Mouse (Mus musculus): Measurements from ENCODE around the gene Nos1ap. TPM values are rescaled to one million over a fixed set of nuclear protein-coding genes. Genes with fewer than 3 reads are reported as not detected.
A peak's percentile ranks its signal among the peaks of the same experiment; 100 is the strongest.

Gene Nos1ap
- polyA plus RNA-seq, 1 experiment, result 3.5 TPM

DNA sequence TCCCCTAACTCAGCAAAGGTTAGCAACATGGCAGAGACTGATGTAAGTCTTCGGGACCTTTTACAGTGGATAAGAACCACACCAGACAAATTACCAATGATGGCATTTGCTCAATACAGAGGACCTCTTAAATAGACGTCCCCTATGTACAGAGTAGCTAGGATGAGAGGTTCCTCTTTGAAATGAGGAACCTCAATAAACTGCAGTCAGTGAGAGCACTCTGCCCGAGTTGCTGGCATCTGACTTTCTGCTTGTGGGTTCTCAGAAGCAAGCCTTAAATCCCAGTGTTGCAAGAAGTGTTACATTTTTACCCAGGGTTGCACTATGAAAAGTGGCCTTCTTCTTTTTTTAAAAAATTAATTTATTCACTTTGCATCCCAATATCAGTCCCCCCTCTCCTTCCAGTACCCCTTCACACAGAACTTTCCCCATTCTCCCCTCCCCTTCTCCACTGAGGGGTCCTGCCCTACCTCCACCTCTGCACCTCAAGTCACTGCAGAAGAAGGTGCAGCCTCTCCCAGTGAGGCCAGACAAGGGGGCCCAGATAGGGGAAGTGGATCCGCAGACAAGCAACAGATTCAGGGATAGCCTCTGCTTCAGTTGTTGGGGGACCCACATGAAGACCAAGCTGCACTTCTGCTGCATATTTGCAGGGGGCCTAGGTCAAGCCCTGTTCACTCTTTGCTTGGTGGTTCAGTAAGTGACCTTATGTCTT lies 307.1 kb downstream of the Nos1ap start:
- Histone ChIP-seq H3K4me3 (ENCODE audit: insufficient read depth, low read length) (no peak overlapping the region), H3K4me1 (ENCODE audit: control insufficient read depth, insufficient read depth, low read length) (no peaks in the 10 kb centered on the region), H3K27ac (ENCODE audit: insufficient read depth, low read length) (no peak overlapping the region)
- TF ChIP-seq CTCF (IDR thresholded peaks at IDR 0.05; ENCODE audit: borderline replicate concordance, insufficient read depth, low read length) (no peak), POLR2A (IDR thresholded peaks at IDR 0.05; ENCODE audit: low read depth, low read length) (no peak)

GRCm38 (mm10) chr1:170277016-170277415 lies 312.6 kb downstream of the Nos1ap start, which contains the start of gene Sh2d1b1:
Gene Sh2d1b1, plus strand, starts transcription at chr1:170277320.
- no peak within 1 kb of the TSS for H3K27ac ChIP-seq (ENCODE audit: insufficient read depth, low read length)
- H3K4me3 ChIP-seq (ENCODE audit: insufficient read depth, low read length), result no peak within 1 kb of the TSS
- TF ChIP-seq CTCF (IDR thresholded peaks at IDR 0.05; ENCODE audit: borderline replicate concordance, insufficient read depth, low read length) (no peak), POLR2A (IDR thresholded peaks at IDR 0.05; ENCODE audit: low read depth, low read length) (no peak)

DNA sequence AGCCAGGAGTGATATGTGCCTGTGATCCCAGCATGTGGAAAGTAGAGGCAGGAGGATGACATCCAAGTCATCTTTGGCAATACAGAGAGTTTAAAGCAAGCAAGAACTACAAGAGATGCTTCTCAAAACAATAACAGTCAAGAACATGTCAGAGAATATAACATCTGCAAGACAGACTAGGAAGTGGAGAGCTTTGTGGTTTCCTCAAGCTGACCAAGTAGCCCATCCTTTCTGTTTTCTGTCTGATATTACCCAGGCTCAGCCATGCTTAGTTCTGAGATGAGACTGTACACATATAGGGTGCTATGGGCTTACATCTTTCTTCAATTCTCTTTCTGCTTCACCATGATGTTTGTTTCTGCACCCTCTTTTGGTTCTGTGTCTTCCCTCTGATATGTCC lies 316.4 kb downstream of the Nos1ap start:
- TF ChIP-seq POLR2A (IDR thresholded peaks at IDR 0.05; ENCODE audit: low read depth, low read length), result no peak
- no peak for TF ChIP-seq CTCF (IDR thresholded peaks at IDR 0.05; ENCODE audit: borderline replicate concordance, insufficient read depth, low read length)
- no peak overlapping the region for H3K27ac ChIP-seq (ENCODE audit: insufficient read depth, low read length)

More at GRCm38 (mm10) chr1:170277016-170277415, 312.6 kb downstream of the Nos1ap start, which contains the start of gene Sh2d1b1:
- no peaks in the 10 kb centered on the region for H3K4me1 ChIP-seq (ENCODE audit: control insufficient read depth, insufficient read depth, low read length)

DNA sequence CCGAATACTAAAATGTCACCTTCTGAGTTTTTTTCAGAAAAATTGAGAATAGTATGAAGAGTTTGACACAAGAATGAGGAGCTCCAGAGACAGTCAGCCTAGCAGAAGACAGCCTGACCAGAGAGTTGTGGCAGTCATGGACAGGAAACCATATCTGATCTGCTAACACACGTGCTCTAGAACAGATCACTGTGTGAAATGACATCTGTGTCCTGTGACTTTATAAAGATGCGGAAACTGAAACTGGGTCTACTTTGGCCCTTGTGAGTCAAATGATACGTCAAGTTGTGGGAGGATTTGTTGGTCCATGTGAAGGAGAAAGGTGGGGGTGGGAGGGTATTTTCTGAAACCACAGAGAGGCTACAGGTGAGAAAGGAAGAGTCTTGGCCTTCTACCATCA lies 319.0 kb downstream of the Nos1ap start:
- no peak for TF ChIP-seq POLR2A (IDR thresholded peaks at IDR 0.05; ENCODE audit: low read depth, low read length)
- TF ChIP-seq CTCF (IDR thresholded peaks at IDR 0.05; ENCODE audit: borderline replicate concordance, insufficient read depth, low read length), result no peak
- H3K4me3 ChIP-seq (ENCODE audit: insufficient read depth, low read length), result no peak overlapping the region
- no peak overlapping the region for H3K27ac ChIP-seq (ENCODE audit: insufficient read depth, low read length)
- H3K4me1 ChIP-seq (ENCODE audit: control insufficient read depth, insufficient read depth, low read length), result no peaks in the 10 kb centered on the region

More for the DNA sequence above, 316.4 kb downstream of the Nos1ap start:
- Histone ChIP-seq H3K4me1 (ENCODE audit: control insufficient read depth, insufficient read depth, low read length) (no peaks in the 10 kb centered on the region), H3K4me3 (ENCODE audit: insufficient read depth, low read length) (no peak overlapping the region)

GRCm38 (mm10) chr1:170270281-170270680 lies 319.4 kb downstream of the Nos1ap start:
- no peak overlapping the region for H3K4me3 ChIP-seq (ENCODE audit: insufficient read depth, low read length)
- H3K27ac ChIP-seq (ENCODE audit: insufficient read depth, low read length), result no peak overlapping the region
- no peaks in the 10 kb centered on the region for H3K4me1 ChIP-seq (ENCODE audit: control insufficient read depth, insufficient read depth, low read length)
- TF ChIP-seq POLR2A (IDR thresholded peaks at IDR 0.05; ENCODE audit: low read depth, low read length) (no peak), CTCF (IDR thresholded peaks at IDR 0.05; ENCODE audit: borderline replicate concordance, insufficient read depth, low read length) (no peak)

GRCm38 (mm10) chr1:170255560-170255910 lies 334.1 kb downstream of the Nos1ap start:
- H3K27ac ChIP-seq (ENCODE audit: insufficient read depth, low read length), result no peak overlapping the region
- peak; percentile 81 for TF ChIP-seq POLR2A (IDR thresholded peaks at IDR 0.05; ENCODE audit: low read depth, low read length)
- no peak for TF ChIP-seq CTCF (IDR thresholded peaks at IDR 0.05; ENCODE audit: borderline replicate concordance, insufficient read depth, low read length)
- no peaks in the 10 kb centered on the region for H3K4me1 ChIP-seq (ENCODE audit: control insufficient read depth, insufficient read depth, low read length)
- peak overlapping the region; percentile 66 for H3K4me3 ChIP-seq (ENCODE audit: insufficient read depth, low read length)

- TF ChIP-seq POLR2A (IDR thresholded peaks at IDR 0.05; ENCODE audit: low read depth, low read length), result no peak
- TF ChIP-seq CTCF (IDR thresholded peaks at IDR 0.05; ENCODE audit: borderline replicate concordance, insufficient read depth, low read length), result no peak
- Histone ChIP-seq H3K4me3 (ENCODE audit: insufficient read depth, low read length) (peak overlapping the region; percentile 66), H3K27ac (ENCODE audit: insufficient read depth, low read length) (no peak overlapping the region), H3K4me1 (ENCODE audit: control insufficient read depth, insufficient read depth, low read length) (no peaks in the 10 kb centered on the region)
Observed at GRCm38 (mm10) chr1:170254893-170255559, 334.6 kb downstream of the Nos1ap start.

Other genes starting within 250 kb of the Nos1ap start
- 59.1 and 62.1 TPM in 2 replicates for gene Olfml2b, start 54.7 kb upstream of the Nos1ap start, polyA plus RNA-seq (2011; ENCODE audit: insufficient read length, low read depth, missing spikeins)

All from embryonic fibroblast, embryonic 13.5 days (primary cell).